Mouse (Mus musculus): Measurements from ENCODE around the gene Nfe2. TPM values are rescaled to one million over a fixed set of nuclear protein-coding genes. Genes with fewer than 3 reads are reported as not detected.
A peak's percentile ranks its signal among the peaks of the same experiment; 100 is the strongest.
"Not testable (repeated sequence)": the region's sequence is repeated elsewhere in the genome, so short reads cannot be mapped to it uniquely, and the experiment has no call there.

Gene Nfe2
- total and polyA plus RNA-seq, 3 experiments: 0.86 to 2.0 (median 1.6) TPM

- intact Hi-C loops (cut with DNase I): loop anchor here (2.0 kb wide), 1 partner anchor 29 kb away; no protein-coding TSS in a partner anchor
- Histone ChIP-seq H3K36me3 (ENCODE audit: control insufficient read depth, insufficient read depth, low read length) (no peaks in the 10 kb centered on the region; the same call in 1 of the 2 replicates), H3K27me3 (ENCODE audit: control insufficient read depth, insufficient read depth, low read length) (no peaks in the 10 kb centered on the region), H3K9ac (ENCODE audit: low read depth, low read length) (no peak overlapping the region), H3K79me2 (replicated peaks; ENCODE audit: control insufficient read depth, insufficient read depth, low read length) (peaks cover 14% of the 10 kb centered on the region), H3K4me3 (no peak overlapping the region), H3K27ac (no peak overlapping the region), H3K4me1 (ENCODE audit: control insufficient read depth, insufficient read depth, low read length) (no peaks in the 10 kb centered on the region; the same call in 1 of the 2 replicates)
- 69% methylated on average over 3 of the region's 3 CpGs for WGBS
- DNase-seq: no peak
- TF ChIP-seq CTCF (IDR thresholded peaks at IDR 0.05): peak; percentile 77
- no peak for TF ChIP-seq EP300 (IDR thresholded peaks at IDR 0.05; ENCODE audit: insufficient read depth, low read depth, low read length)
These were observed 21.5 kb upstream of the Nfe2 start for GRCm38 (mm10) chr15:103279750-103280149.

- Histone ChIP-seq H3K4me1 (ENCODE audit: control insufficient read depth, insufficient read depth, low read length) (peaks cover 2% of the 10 kb centered on the region), H3K27me3 (ENCODE audit: control insufficient read depth, insufficient read depth, low read length) (no peaks in the 10 kb centered on the region), H3K79me2 (replicated peaks; ENCODE audit: control insufficient read depth, insufficient read depth, low read length) (peaks cover 12% of the 10 kb centered on the region), H3K4me3 (no peak overlapping the region), H3K27ac (no peak overlapping the region), H3K36me3 (ENCODE audit: control insufficient read depth, insufficient read depth, low read length) (peaks cover 3% of the 10 kb centered on the region), H3K9ac (ENCODE audit: low read depth, low read length) (no peak overlapping the region)
- TF ChIP-seq CTCF (IDR thresholded peaks at IDR 0.05) (no peak), POLR2A (IDR thresholded peaks at IDR 0.05; ENCODE audit: insufficient read depth, low read depth, low read length) (no peak), EP300 (IDR thresholded peaks at IDR 0.05; ENCODE audit: insufficient read depth, low read depth, low read length) (no peak)
- no peak for DNase-seq
- intact Hi-C loops (cut with DNase I): no loop called here
- WGBS: 73% methylated on average over 7 of the region's 7 CpGs
These were observed 19.7 kb upstream of the Nfe2 start for GRCm38 (mm10) chr15:103277949-103278348.

GRCm38 (mm10) chr15:103275943-103276342 is 17.7 kb upstream of the Nfe2 start:
- H3K79me2 ChIP-seq (replicated peaks; ENCODE audit: control insufficient read depth, insufficient read depth, low read length); DNase-seq; H3K27ac ChIP-seq; intact Hi-C loops (cut with DNase I); H3K4me1 ChIP-seq (ENCODE audit: control insufficient read depth, insufficient read depth, low read length); H3K4me3 ChIP-seq; H3K36me3 ChIP-seq (ENCODE audit: control insufficient read depth, insufficient read depth, low read length); H3K27me3 ChIP-seq (ENCODE audit: control insufficient read depth, insufficient read depth, low read length); H3K9ac ChIP-seq (ENCODE audit: low read depth, low read length): not testable (repeated sequence)
- 88% methylated on average over 3 of the region's 3 CpGs for WGBS

GRCm38 (mm10) chr15:103272419-103273279 is 14.4 kb upstream of the Nfe2 start, which contains the start of gene Copz1:
Gene Copz1, plus strand, starts transcription at chr15:103272714.
- Histone ChIP-seq H3K27ac (peak within 1 kb of the TSS; percentile 84), H3K27me3 (ENCODE audit: control insufficient read depth, insufficient read depth, low read length) (no peaks in the 10 kb centered on the region), H3K4me1 (ENCODE audit: control insufficient read depth, insufficient read depth, low read length) (peaks cover 2% of the 10 kb centered on the region; the same call in 1 of the 2 replicates), H3K36me3 (ENCODE audit: control insufficient read depth, insufficient read depth, low read length) (peaks cover 3% of the 10 kb centered on the region), H3K9ac (ENCODE audit: low read depth, low read length) (peak within 1 kb of the TSS; percentile 77), H3K4me3 (peak within 1 kb of the TSS; percentile 98), H3K79me2 (replicated peaks; ENCODE audit: control insufficient read depth, insufficient read depth, low read length) (peaks cover 2% of the 10 kb centered on the region; the same call in 1 of the 2 replicates)
- under 1% methylated on average over 38 of the region's 38 CpGs for WGBS
- TF ChIP-seq EP300 (IDR thresholded peaks at IDR 0.05; ENCODE audit: insufficient read depth, low read depth, low read length) (peak; percentile 77; the same call in 1 of the 2 replicates), POLR2A (IDR thresholded peaks at IDR 0.05; ENCODE audit: insufficient read depth, low read depth, low read length) (peak; percentile 91), CTCF (IDR thresholded peaks at IDR 0.05) (peak; percentile 53)
- peak; percentile 92 to 98 for DNase-seq
- intact Hi-C loops (cut with DNase I): loop anchor here (5.0 kb wide), 1 partner anchor 35 kb away; no protein-coding TSS in a partner anchor

- Histone ChIP-seq H3K4me3 (no peak overlapping the region), H3K36me3 (ENCODE audit: control insufficient read depth, insufficient read depth, low read length) (peaks cover 3% of the 10 kb centered on the region), H3K27ac (no peak overlapping the region), H3K27me3 (ENCODE audit: control insufficient read depth, insufficient read depth, low read length) (no peaks in the 10 kb centered on the region), H3K4me1 (ENCODE audit: control insufficient read depth, insufficient read depth, low read length) (peaks cover 2% of the 10 kb centered on the region; the same call in 1 of the 2 replicates), H3K79me2 (replicated peaks; ENCODE audit: control insufficient read depth, insufficient read depth, low read length) (no peaks in the 10 kb centered on the region), H3K9ac (ENCODE audit: low read depth, low read length) (no peak overlapping the region)
- intact Hi-C loops (cut with DNase I): no loop called here
- DNase-seq: no peak
- TF ChIP-seq POLR2A (IDR thresholded peaks at IDR 0.05; ENCODE audit: insufficient read depth, low read depth, low read length) (no peak), EP300 (IDR thresholded peaks at IDR 0.05; ENCODE audit: insufficient read depth, low read depth, low read length) (no peak), CTCF (IDR thresholded peaks at IDR 0.05) (no peak)
- 77% methylated on average over 4 of the region's 4 CpGs for WGBS
These were observed 10.7 kb upstream of the Nfe2 start for GRCm38 (mm10) chr15:103268903-103269302.

- intact Hi-C loops (cut with DNase I): no loop called here
- Histone ChIP-seq H3K4me1 (ENCODE audit: control insufficient read depth, insufficient read depth, low read length) (no peaks in the 10 kb centered on the region), H3K27me3 (ENCODE audit: control insufficient read depth, insufficient read depth, low read length) (no peaks in the 10 kb centered on the region), H3K36me3 (ENCODE audit: control insufficient read depth, insufficient read depth, low read length) (no peaks in the 10 kb centered on the region), H3K79me2 (replicated peaks; ENCODE audit: control insufficient read depth, insufficient read depth, low read length) (no peaks in the 10 kb centered on the region), H3K9ac (ENCODE audit: low read depth, low read length) (no peak overlapping the region), H3K27ac (no peak overlapping the region), H3K4me3 (no peak overlapping the region)
- TF ChIP-seq POLR2A (IDR thresholded peaks at IDR 0.05; ENCODE audit: insufficient read depth, low read depth, low read length) (no peak), EP300 (IDR thresholded peaks at IDR 0.05; ENCODE audit: insufficient read depth, low read depth, low read length) (no peak), CTCF (IDR thresholded peaks at IDR 0.05) (no peak)
- WGBS: 89% methylated on average over 2 of the region's 2 CpGs
- DNase-seq: no peak
These were observed 6.6 kb upstream of the Nfe2 start for GRCm38 (mm10) chr15:103264794-103265193.

Measured in heart, adult 2 months (tissue).